Mouse (Mus musculus) limb, embryonic 10.5 days (tissue): Measurements from ENCODE around the gene Tomm22. TPM values are rescaled to one million over a fixed set of nuclear protein-coding genes. Genes with fewer than 3 reads are reported as not detected.

ENCODE experiments used
- DNase-seq: peaks from one replicate; pipeline ENCODE4 v3.0.0-alpha.2; 2017; ENCODE audit warnings: low spot score
- H3K27ac ChIP-seq: fragments of 300-500 bp; sonication (generic); 2 replicates; pipeline ENCODE4 v1.5.1; 2016; ENCODE audit warnings: mild to moderate bottlenecking
- H3K27me3 ChIP-seq: fragments of 300-500 bp; sonication (generic); 2 replicates; pipeline ENCODE4 v1.6.1; 2016; ENCODE audit warnings: low read depth, mild to moderate bottlenecking; ENCODE audit not compliant: poor library complexity, severe bottlenecking
- H3K36me3 ChIP-seq: fragments of 300-500 bp; sonication (generic); 2 replicates; pipeline ENCODE4 v1.6.1; 2016; ENCODE audit warnings: mild to moderate bottlenecking, moderate library complexity
- H3K4me1 ChIP-seq: fragments of 300-500 bp; sonication (generic); 2 replicates; pipeline ENCODE4 v1.6.1; 2016
- H3K4me3 ChIP-seq: fragments of 300-500 bp; sonication (generic); 2 replicates; pipeline ENCODE4 v1.5.1; 2016; ENCODE audit warnings: mild to moderate bottlenecking, moderate library complexity
- H3K9me3 ChIP-seq: fragments of 300-500 bp; sonication (generic); replicated peaks from 2 replicates; pipeline ENCODE4 v1.6.1; 2016; ENCODE audit warnings: mild to moderate bottlenecking
- WGBS: fragments of 180-500 bp; shearing (Covaris S2); methylation state at CpG from one replicate; pipeline ENCODE4 v1.1.7; 2016; 5-methylcytosine and 5-hydroxymethylcytosine counted together
- polyA plus RNA-seq: library from polyadenylated mRNA; unstranded; fragments of >200 nt; fragmentation: Nextera tagmentation; extraction: Ambion mirVana; gene quantifications from 2 replicates; pipeline ENCODE4 v1.2.1, GENCODE M21; 2016

Gene Tomm22
- polyA plus RNA-seq, 1 experiment from 2014 or later, result 253 TPM

GRCm38 (mm10) chr15:79708229-79708822 is 37.7 kb downstream of the Tomm22 start:
- DNase-seq, result no peak
- H3K27ac ChIP-seq, result 0 out of 2 replicates have a peak overlapping the region, but pooled peaks have one; percentile 14
- no peaks in the 10 kb centered on the region for H3K27me3 ChIP-seq
- no peaks in the 10 kb centered on the region for H3K9me3 ChIP-seq
- no peaks in the 10 kb centered on the region for H3K4me1 ChIP-seq
- WGBS, result 93% methylated on average over 5 of the region's 5 CpGs
- H3K4me3 ChIP-seq, result no peak overlapping the region
- peaks cover 74% of the 10 kb centered on the region for H3K36me3 ChIP-seq

- H3K9me3 ChIP-seq, result no peaks in the 10 kb centered on the region
- no peaks in the 10 kb centered on the region for H3K27me3 ChIP-seq
- no peak overlapping the region for H3K27ac ChIP-seq
- H3K36me3 ChIP-seq, result peaks cover 100% of the 10 kb centered on the region
- no peaks in the 10 kb centered on the region for H3K4me1 ChIP-seq
- H3K4me3 ChIP-seq, result no peak overlapping the region
- no peak for DNase-seq
- 91% methylated on average over 7 of the region's 7 CpGs for WGBS
These were observed 45.0 kb downstream of the Tomm22 start for GRCm38 (mm10) chr15:79715646-79716045.

GRCm38 (mm10) chr15:79716710-79717109 is 46.0 kb downstream of the Tomm22 start:
- WGBS, result 95% methylated on average over 6 of the region's 6 CpGs
- no peak for DNase-seq
- Histone ChIP-seq H3K27ac (no peak overlapping the region), H3K4me3 (no peak overlapping the region), H3K27me3 (no peaks in the 10 kb centered on the region), H3K4me1 (peaks cover 7% of the 10 kb centered on the region), H3K36me3 (peaks cover 98% of the 10 kb centered on the region), H3K9me3 (no peaks in the 10 kb centered on the region)

- H3K9me3 ChIP-seq, result no peaks in the 10 kb centered on the region
- no peak overlapping the region for H3K27ac ChIP-seq
- no peaks in the 10 kb centered on the region for H3K27me3 ChIP-seq
- peaks cover 7% of the 10 kb centered on the region for H3K4me1 ChIP-seq
- H3K4me3 ChIP-seq, result no peak overlapping the region
- peaks cover 92% of the 10 kb centered on the region for H3K36me3 ChIP-seq
- WGBS, result 89% methylated on average over 8 of the region's 8 CpGs
- DNase-seq, result no peak
These were observed 49.6 kb downstream of the Tomm22 start for GRCm38 (mm10) chr15:79720267-79720666.

- Histone ChIP-seq H3K27me3 (no peaks in the 10 kb centered on the region), H3K27ac (0 out of 2 replicates have a peak overlapping the region, but pooled peaks have one; percentile 46), H3K36me3 (peaks cover 92% of the 10 kb centered on the region), H3K4me3 (no peak overlapping the region), H3K4me1 (peaks cover 7% of the 10 kb centered on the region), H3K9me3 (no peaks in the 10 kb centered on the region)
- DNase-seq, result no peak
- 82% methylated on average over 4 of the region's 4 CpGs for WGBS
These were observed 50.1 kb downstream of the Tomm22 start for GRCm38 (mm10) chr15:79720796-79721195.

Other genes with a start within 250 kb of the Tomm22 start
- gene Csnk1e, start 215.3 kb upstream of the Tomm22 start, polyA plus RNA-seq, result 152 and 170 TPM in 2 replicates
- not detected in 2 replicates for gene Kcnj4, start 165.6 kb upstream of the Tomm22 start, polyA plus RNA-seq
- 4.2 and 9.4 TPM in 2 replicates for gene Kdelr3, start 154.4 kb upstream of the Tomm22 start, polyA plus RNA-seq
- 44.9 and 51.4 TPM in 2 replicates for gene Ddx17, start 124.1 kb upstream of the Tomm22 start, polyA plus RNA-seq
- 0.55 and 1.7 TPM in 2 replicates for gene Dmc1, start 65.8 kb upstream of the Tomm22 start, polyA plus RNA-seq
- 1.0 and 2.1 TPM in 2 replicates for gene Fam227a, start 11.9 kb upstream of the Tomm22 start, polyA plus RNA-seq
- 58.4 and 65.6 TPM in 2 replicates for gene Cby1, start 11.7 kb upstream of the Tomm22 start, polyA plus RNA-seq
- gene Josd1, start 17.1 kb downstream of the Tomm22 start, polyA plus RNA-seq, result 23.8 and 24.6 TPM in 2 replicates
- gene Gtpbp1, start 20.0 kb downstream of the Tomm22 start, polyA plus RNA-seq, result 48.6 and 53.9 TPM in 2 replicates
- gene Sun2, start 71.7 kb downstream of the Tomm22 start, polyA plus RNA-seq, result 2.8 and 3.8 TPM in 2 replicates
- gene Dnal4, start 107.0 kb downstream of the Tomm22 start, polyA plus RNA-seq, result 62.2 and 70.4 TPM in 2 replicates
- gene Nptxr, start 133.9 kb downstream of the Tomm22 start, polyA plus RNA-seq, result 0.55 and 0.65 TPM in 2 replicates
- gene Npcd, start 163.4 kb downstream of the Tomm22 start, polyA plus RNA-seq, result not detected in 2 replicates
- gene Cbx6, start 163.8 kb downstream of the Tomm22 start, polyA plus RNA-seq, result 15.5 and 18.2 TPM in 2 replicates
- gene Apobec3, start 220.8 kb downstream of the Tomm22 start, polyA plus RNA-seq, result 5.9 and 9.4 TPM in 2 replicates